Mouse (Mus musculus) kidney, embryonic 14.5 days (tissue): ENCODE data around the gene Ltbp1. TPM values are rescaled to one million over a fixed set of nuclear protein-coding genes. Genes with fewer than 3 reads are reported as not detected.
A peak's percentile ranks its signal among the peaks of the same experiment; 100 is the strongest.

Experiments used
- ATAC-seq: fragments of 200-750 bp; cut with Nextera tagmentation; 2 replicates; pipeline ENCODE4 v1.8.0; 2017; ENCODE audit warnings: moderate number of reproducible peaks, mild to moderate bottlenecking, moderate TSS enrichment, moderate library complexity; ENCODE audit not compliant: low FRiP score, low TSS enrichment
- H3K27ac ChIP-seq: fragments of 300-500 bp; sonication (generic); 2 replicates; pipeline ENCODE4 v1.5.1; 2014; ENCODE audit warnings: low read depth, mild to moderate bottlenecking, low read length, moderate library complexity, mixed read lengths
- H3K27me3 ChIP-seq: fragments of 300-500 bp; sonication (generic); 2 replicates; pipeline ENCODE4 v1.6.1; 2014; ENCODE audit warnings: mild to moderate bottlenecking, low read length; ENCODE audit not compliant: control insufficient read depth, insufficient read depth
- H3K36me3 ChIP-seq: fragments of 300-500 bp; sonication (generic); 2 replicates; pipeline ENCODE4 v1.6.1; 2014; ENCODE audit warnings: low read length, mixed read lengths; ENCODE audit not compliant: control insufficient read depth, insufficient read depth
- H3K4me1 ChIP-seq: fragments of 300-500 bp; sonication (generic); 2 replicates; pipeline ENCODE4 v1.6.1; 2014; ENCODE audit warnings: low read length, mixed read lengths; ENCODE audit not compliant: control insufficient read depth, insufficient read depth
- H3K4me2 ChIP-seq: fragments of 300-500 bp; sonication (generic); replicated peaks from 2 replicates; pipeline ENCODE4 v1.6.1; 2014; ENCODE audit warnings: low read depth, mild to moderate bottlenecking, low read length
- H3K4me3 ChIP-seq: fragments of 300-500 bp; sonication (generic); 2 replicates; pipeline ENCODE4 v1.5.1; 2014; ENCODE audit warnings: mild to moderate bottlenecking, low read length
- H3K9ac ChIP-seq: fragments of 300-500 bp; sonication (generic); 2 replicates; pipeline ENCODE4 v1.6.1; 2014; ENCODE audit warnings: low read depth, mild to moderate bottlenecking, low read length, moderate library complexity
- H3K9me3 ChIP-seq: fragments of 300-500 bp; sonication (generic); 2 replicates; pipeline ENCODE4 v1.6.1; 2016; ENCODE audit warnings: low read length; ENCODE audit not compliant: control insufficient read depth
- WGBS: fragments of 180-500 bp; shearing (Covaris S2); extraction: QIAGEN DNeasy Blood & Tissue Kit; methylation state at CpG from one replicate; pipeline ENCODE4 v1.1.7; 2014; 5-methylcytosine and 5-hydroxymethylcytosine counted together
- polyA plus RNA-seq: library from polyadenylated mRNA; unstranded; fragments of >200 nt; fragmentation: Nextera tagmentation; extraction: Ambion mirVana; gene quantifications from 2 replicates; pipeline ENCODE4 v1.2.1, GENCODE M21; 2014

Ltbp1 gene
- polyA plus RNA-seq, 1 experiment from 2014 or later, result 54.7 TPM

DNA sequence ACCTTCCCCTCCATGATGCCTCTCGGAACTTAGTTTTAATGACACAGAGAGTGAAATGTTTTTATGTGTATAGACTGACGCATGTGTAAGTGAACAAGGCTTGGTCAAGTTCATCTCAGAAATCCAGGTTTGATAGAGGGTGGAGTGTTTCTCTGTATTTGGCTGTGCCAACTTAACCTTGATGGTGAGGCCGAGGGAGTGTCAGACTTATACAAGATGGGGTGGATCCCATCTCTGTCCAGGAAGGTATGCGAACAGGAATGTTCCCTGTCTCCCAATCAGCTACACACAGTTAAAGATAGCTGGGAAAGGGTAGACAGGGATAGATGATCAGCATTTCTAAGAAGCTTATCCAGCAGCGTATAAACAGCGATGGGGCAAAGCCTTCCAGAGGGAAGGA is 153.0 kb downstream of the Ltbp1 start:
- Histone ChIP-seq H3K9me3 (no peaks in the 10 kb centered on the region), H3K4me3 (no peak overlapping the region), H3K9ac (no peak overlapping the region), H3K4me1 (no peaks in the 10 kb centered on the region), H3K27me3 (no peaks in the 10 kb centered on the region), H3K36me3 (no peaks in the 10 kb centered on the region), H3K27ac (no peak overlapping the region), H3K4me2 (no peak overlapping the region)
- ATAC-seq, result no peak
- 92% methylated on average over 6 of the region's 6 CpGs for WGBS

DNA sequence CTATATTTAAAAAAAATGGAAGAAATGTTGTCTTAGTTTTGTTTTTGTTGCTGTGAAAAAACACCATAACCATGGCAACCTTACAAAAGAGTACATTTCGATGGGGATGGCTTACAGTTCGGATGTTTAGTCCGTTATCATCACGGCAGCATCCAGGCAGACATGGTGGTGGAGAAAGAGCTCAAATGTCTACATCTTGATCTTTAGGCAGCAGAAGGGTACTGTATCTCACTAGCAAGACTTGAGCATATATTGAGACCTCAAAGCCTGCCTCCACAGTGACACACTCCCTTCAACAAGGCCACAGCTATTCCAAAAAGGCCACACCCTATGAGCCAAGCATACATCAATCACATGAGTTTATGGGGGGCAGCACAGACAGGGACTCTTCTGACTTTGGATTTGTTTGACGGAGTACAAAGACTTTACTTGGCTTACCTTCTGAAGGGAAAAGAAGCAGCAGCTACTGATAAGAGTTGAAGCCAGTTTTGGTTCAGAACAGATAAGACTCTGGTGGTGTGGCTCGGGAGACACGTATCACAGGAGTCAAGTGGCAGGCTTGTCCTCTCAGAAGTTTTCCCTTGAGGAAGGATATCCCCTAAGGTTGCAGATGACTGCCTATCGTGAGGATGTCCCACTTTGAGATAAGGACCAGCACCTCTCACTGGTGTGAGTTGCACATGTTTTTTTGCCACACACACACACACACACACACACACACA is 153.9 kb downstream of the Ltbp1 start:
- no peak for ATAC-seq
- no peak overlapping the region for H3K4me2 ChIP-seq
- H3K4me1 ChIP-seq, result no peaks in the 10 kb centered on the region
- no peak overlapping the region for H3K4me3 ChIP-seq
- WGBS, result 88% methylated on average over 8 of the region's 8 CpGs
- no peak overlapping the region for H3K9ac ChIP-seq
- no peaks in the 10 kb centered on the region for H3K9me3 ChIP-seq
- no peak overlapping the region for H3K27ac ChIP-seq
- H3K27me3 ChIP-seq, result no peaks in the 10 kb centered on the region
- H3K36me3 ChIP-seq, result no peaks in the 10 kb centered on the region

DNA sequence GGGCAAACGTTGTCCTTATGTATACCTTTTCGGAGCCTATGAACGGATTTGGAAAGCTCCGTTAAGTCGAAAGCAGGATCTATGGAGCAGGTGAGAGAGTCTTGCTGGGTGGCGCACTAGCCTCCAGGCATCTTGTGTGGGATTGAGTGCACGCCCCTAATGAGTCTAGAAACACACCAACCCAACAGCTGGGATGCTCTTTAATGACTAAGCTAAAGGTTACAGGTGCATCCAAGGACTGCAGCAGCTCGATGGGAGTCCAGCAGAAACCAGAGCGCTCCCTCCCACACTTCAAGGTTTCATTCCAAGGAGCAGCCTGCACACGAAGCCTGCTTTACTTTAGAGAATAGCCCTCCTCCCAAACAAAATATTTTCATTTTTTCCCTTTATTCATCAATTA is 155.7 kb downstream of the Ltbp1 start:
- Histone ChIP-seq H3K27ac (no peak overlapping the region), H3K4me2 (no peak overlapping the region), H3K4me3 (no peak overlapping the region), H3K27me3 (no peaks in the 10 kb centered on the region), H3K9me3 (no peaks in the 10 kb centered on the region), H3K9ac (no peak overlapping the region), H3K36me3 (no peaks in the 10 kb centered on the region), H3K4me1 (no peaks in the 10 kb centered on the region)
- WGBS, result 72% methylated on average over 10 of the region's 10 CpGs
- ATAC-seq, result peak; percentile 55; the same call in 1 of the 2 replicates

GRCm38 (mm10) chr17:75161931-75162330 is 156.6 kb downstream of the Ltbp1 start:
- Histone ChIP-seq H3K9ac (no peak overlapping the region), H3K4me2 (no peak overlapping the region), H3K36me3 (no peaks in the 10 kb centered on the region), H3K4me1 (no peaks in the 10 kb centered on the region), H3K9me3 (no peaks in the 10 kb centered on the region), H3K4me3 (no peak overlapping the region), H3K27ac (no peak overlapping the region), H3K27me3 (no peaks in the 10 kb centered on the region)
- 62% methylated on average over 4 of the region's 4 CpGs for WGBS
- ATAC-seq, result no peak; the same call in 1 of the 2 replicates

DNA sequence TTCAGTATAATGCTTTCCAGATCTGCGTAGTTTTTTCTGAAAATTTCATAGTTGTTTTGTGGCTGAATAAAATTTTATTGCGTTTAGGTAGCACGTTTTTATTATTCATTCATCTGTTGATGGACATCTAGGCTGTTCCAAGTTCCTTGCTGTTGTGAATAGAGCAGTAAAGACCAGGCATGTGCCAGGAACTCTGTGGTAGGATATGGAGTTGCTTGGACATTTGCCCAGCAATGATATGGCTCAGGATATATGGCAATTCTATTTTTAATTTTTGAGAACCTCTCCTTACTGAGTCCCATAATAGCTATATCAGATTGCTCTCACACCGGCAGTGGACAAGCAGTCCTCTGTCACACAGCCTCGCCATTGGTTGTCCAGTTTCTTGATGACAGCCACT is 159.2 kb downstream of the Ltbp1 start:
- H3K4me2 ChIP-seq, result no peak overlapping the region
- H3K4me1 ChIP-seq, result no peaks in the 10 kb centered on the region
- H3K4me3 ChIP-seq, result no peak overlapping the region
- 81% methylated on average over 5 of the region's 5 CpGs for WGBS
- no peak overlapping the region for H3K27ac ChIP-seq
- H3K27me3 ChIP-seq, result no peaks in the 10 kb centered on the region
- ATAC-seq, result no peak
- no peaks in the 10 kb centered on the region for H3K9me3 ChIP-seq
- no peak overlapping the region for H3K9ac ChIP-seq
- H3K36me3 ChIP-seq, result no peaks in the 10 kb centered on the region

DNA sequence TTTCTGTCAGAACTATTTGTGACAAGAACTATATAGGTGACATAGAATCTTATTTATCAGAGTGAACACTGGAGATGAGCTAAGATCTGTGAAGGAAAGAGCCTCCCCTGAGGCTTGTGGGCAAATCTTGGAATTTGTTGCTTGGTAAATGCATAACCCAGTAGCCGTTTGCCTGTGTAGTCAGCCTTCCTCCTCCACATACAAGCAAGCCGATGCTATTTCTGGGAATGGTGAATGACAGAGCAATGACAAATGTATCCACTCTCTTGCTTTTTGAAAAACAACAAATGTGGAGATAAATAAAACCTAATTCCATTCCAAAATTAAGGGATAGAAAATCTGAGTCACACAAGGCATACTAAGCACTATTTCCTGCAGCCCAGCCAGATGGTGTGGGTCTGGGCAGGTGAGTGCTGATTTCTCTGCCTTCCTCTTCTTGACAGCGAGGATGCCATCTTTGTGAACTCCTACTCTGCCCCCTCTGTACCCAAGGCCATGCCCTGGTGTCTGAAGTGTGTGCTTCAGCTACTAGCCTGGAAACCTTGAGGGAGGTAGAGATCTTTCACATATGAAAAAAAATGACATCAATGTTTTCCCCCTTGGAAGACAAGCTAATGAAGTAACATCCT is 163.3 kb downstream of the Ltbp1 start:
- H3K27me3 ChIP-seq, result no peaks in the 10 kb centered on the region
- H3K36me3 ChIP-seq, result no peaks in the 10 kb centered on the region
- ATAC-seq, result no peak
- no peak overlapping the region for H3K27ac ChIP-seq
- no peak overlapping the region for H3K9ac ChIP-seq
- no peaks in the 10 kb centered on the region for H3K4me1 ChIP-seq
- H3K4me3 ChIP-seq, result no peak overlapping the region
- H3K9me3 ChIP-seq, result no peaks in the 10 kb centered on the region
- WGBS, result 81% methylated on average over 3 of the region's 3 CpGs
- no peak overlapping the region for H3K4me2 ChIP-seq

DNA sequence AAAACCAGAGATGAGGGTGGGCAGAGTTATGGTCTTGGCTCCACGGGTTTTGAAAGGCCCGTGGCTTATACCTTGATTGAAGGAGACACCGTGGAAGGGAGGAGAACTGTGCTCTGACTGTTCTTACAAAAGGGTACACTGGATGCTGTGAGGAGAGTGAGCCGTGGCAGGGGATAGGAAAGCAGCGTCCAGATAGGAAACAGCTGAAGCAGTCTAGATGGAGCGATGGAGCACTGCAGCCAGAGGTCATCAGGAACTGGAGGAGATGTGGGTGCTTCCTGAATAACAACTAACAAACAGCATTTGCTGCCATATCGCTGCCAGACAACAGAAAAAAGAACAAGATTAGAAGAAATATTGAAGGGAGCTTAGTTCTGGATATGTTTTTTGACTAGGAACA is 166.3 kb downstream of the Ltbp1 start:
- H3K4me2 ChIP-seq, result no peak overlapping the region
- no peaks in the 10 kb centered on the region for H3K9me3 ChIP-seq
- H3K4me1 ChIP-seq, result no peaks in the 10 kb centered on the region
- H3K27me3 ChIP-seq, result no peaks in the 10 kb centered on the region
- H3K36me3 ChIP-seq, result no peaks in the 10 kb centered on the region
- ATAC-seq, result no peak
- H3K4me3 ChIP-seq, result no peak overlapping the region
- 77% methylated on average over 7 of the region's 7 CpGs for WGBS
- H3K9ac ChIP-seq, result no peak overlapping the region
- H3K27ac ChIP-seq, result no peak overlapping the region

DNA sequence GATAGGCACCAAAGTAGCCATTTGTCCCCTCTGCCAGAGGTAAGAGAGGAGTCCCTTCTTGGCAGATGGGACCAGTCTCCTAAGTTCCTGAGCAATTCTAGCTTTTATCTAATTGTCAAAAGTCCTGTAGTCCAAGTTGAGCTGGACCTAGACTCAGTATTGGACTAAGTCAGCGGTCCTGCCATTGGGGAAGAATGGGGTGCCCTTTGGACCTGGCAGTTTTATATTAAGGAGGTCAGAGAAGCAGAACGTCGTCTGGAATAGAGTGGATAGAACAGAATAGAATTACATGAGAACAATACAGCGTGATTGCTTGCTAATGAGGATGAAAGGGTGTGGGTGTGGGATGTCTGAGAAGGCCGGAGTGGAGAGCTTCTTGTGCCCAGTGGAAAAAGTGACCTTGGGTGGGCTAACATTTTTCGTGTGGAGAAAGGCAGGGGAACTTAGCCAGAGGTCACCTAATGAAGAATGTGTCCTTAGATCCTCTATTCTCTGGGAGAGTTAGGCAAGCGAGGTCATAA is 167.4 kb downstream of the Ltbp1 start:
- no peaks in the 10 kb centered on the region for H3K4me1 ChIP-seq
- WGBS, result 75% methylated on average over 7 of the region's 7 CpGs
- H3K36me3 ChIP-seq, result no peaks in the 10 kb centered on the region
- no peak overlapping the region for H3K4me3 ChIP-seq
- H3K9me3 ChIP-seq, result no peaks in the 10 kb centered on the region
- H3K27me3 ChIP-seq, result no peaks in the 10 kb centered on the region
- ATAC-seq, result no peak
- H3K27ac ChIP-seq, result no peak overlapping the region
- no peak overlapping the region for H3K4me2 ChIP-seq
- no peak overlapping the region for H3K9ac ChIP-seq

DNA sequence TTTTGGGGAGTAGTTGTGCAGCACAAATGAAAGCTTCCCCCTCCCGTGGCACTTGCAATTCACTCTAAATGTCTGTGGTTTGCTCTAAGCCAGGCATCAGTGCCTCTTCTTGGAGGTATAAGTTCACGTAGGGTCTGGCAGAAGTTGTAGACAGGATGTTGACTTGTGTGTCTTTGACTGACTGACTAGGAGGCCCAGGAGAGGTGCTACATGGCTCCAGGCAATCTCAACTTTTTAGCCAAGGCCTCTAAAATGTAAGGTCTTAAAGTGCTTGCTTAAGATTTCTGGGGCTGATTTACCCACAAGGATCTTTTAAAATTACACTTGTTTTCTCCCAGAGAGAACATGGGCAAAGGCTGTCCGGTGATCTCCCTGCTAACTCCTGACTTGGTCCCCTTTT is 169.1 kb downstream of the Ltbp1 start:
- no peak overlapping the region for H3K4me3 ChIP-seq
- H3K9ac ChIP-seq, result no peak overlapping the region
- WGBS, result 83% methylated on average over 3 of the region's 3 CpGs
- no peaks in the 10 kb centered on the region for H3K36me3 ChIP-seq
- H3K4me2 ChIP-seq, result no peak overlapping the region
- H3K9me3 ChIP-seq, result no peaks in the 10 kb centered on the region
- no peak for ATAC-seq
- H3K27me3 ChIP-seq, result no peaks in the 10 kb centered on the region
- peaks cover 5% of the 10 kb centered on the region; the same call in 1 of the 2 replicates for H3K4me1 ChIP-seq
- H3K27ac ChIP-seq, result no peak overlapping the region
